Mouse (Mus musculus): ENCODE measurements around the gene Aggf1. TPM values are rescaled to one million over a fixed set of nuclear protein-coding genes. Genes with fewer than 3 reads are reported as not detected.

The Aggf1 gene
- total and polyA plus RNA-seq, 2 experiments from 2014 or later: 25.5 to 28.7 TPM

- whole genome bisulfite sequencing: 24% methylated on average over 6 of the region's 6 CpGs
These were observed 382 bp upstream of the Aggf1 start for GRCm38 (mm10) chr13:95375554-95375914.

GRCm38 (mm10) chr13:95366356-95366755 lies 8.8 kb downstream of the Aggf1 start:
- WGBS: 96% methylated on average over 8 of the region's 8 CpGs
- H3K9ac ChIP-seq (replicated peaks; ENCODE audit: low read length, poor library complexity, severe bottlenecking): no peak overlapping the region
- no peak for TF ChIP-seq CTCF (IDR thresholded peaks at IDR 0.05)
- peaks cover 52% of the 10 kb centered on the region for H3K36me3 ChIP-seq (ENCODE audit: insufficient read depth, low read length)
- H3K27ac ChIP-seq (ENCODE audit: low read depth, low read length): no peak overlapping the region
- H3K27me3 ChIP-seq (ENCODE audit: insufficient read depth, low read length): no peaks in the 10 kb centered on the region
- ATAC-seq (ENCODE audit: low FRiP score): no peak
- DNase-seq (ENCODE audit: low spot score): no peak
- no peaks in the 10 kb centered on the region for H3K9me3 ChIP-seq (ENCODE audit: low read length)
- no peak overlapping the region for H3K4me3 ChIP-seq (ENCODE audit: low read depth, low read length)
- H3K4me1 ChIP-seq (ENCODE audit: insufficient read depth, low read length): no peaks in the 10 kb centered on the region
- H3K4me2 ChIP-seq (ENCODE audit: low read depth, low read length, poor library complexity, severe bottlenecking): no peak overlapping the region

More at GRCm38 (mm10) chr13:95375554-95375914, 382 bp upstream of the Aggf1 start:
- Histone ChIP-seq H3K4me2 (ENCODE audit: low read depth, low read length, poor library complexity, severe bottlenecking) (peak overlapping the region; percentile 75), H3K36me3 (ENCODE audit: insufficient read depth, low read length) (peaks cover under 1% of the 10 kb centered on the region; the same call in 1 of the 2 replicates), H3K9me3 (ENCODE audit: low read length) (no peaks in the 10 kb centered on the region), H3K27me3 (ENCODE audit: insufficient read depth, low read length) (no peaks in the 10 kb centered on the region), H3K4me1 (ENCODE audit: insufficient read depth, low read length) (no peaks in the 10 kb centered on the region), H3K27ac (ENCODE audit: low read depth, low read length) (peak overlapping the region; percentile 73), H3K9ac (replicated peaks; ENCODE audit: low read length, poor library complexity, severe bottlenecking) (peak overlapping the region; percentile 86; the same call in 1 of the 2 replicates), H3K4me3 (ENCODE audit: low read depth, low read length) (peak overlapping the region; percentile 98)
- TF ChIP-seq CTCF (IDR thresholded peaks at IDR 0.05): no peak
- ATAC-seq (ENCODE audit: low FRiP score) (peak; percentile 13), DNase-seq (ENCODE audit: low spot score) (no peak)

GRCm38 (mm10) chr13:95363440-95363839 lies 11.7 kb downstream of the Aggf1 start:
- Histone ChIP-seq H3K9me3 (ENCODE audit: low read length) (no peaks in the 10 kb centered on the region), H3K9ac (replicated peaks; ENCODE audit: low read length, poor library complexity, severe bottlenecking) (no peak overlapping the region), H3K27me3 (ENCODE audit: insufficient read depth, low read length) (no peaks in the 10 kb centered on the region), H3K4me1 (ENCODE audit: insufficient read depth, low read length) (no peaks in the 10 kb centered on the region), H3K4me3 (ENCODE audit: low read depth, low read length) (no peak overlapping the region), H3K36me3 (ENCODE audit: insufficient read depth, low read length) (peaks cover 49% of the 10 kb centered on the region), H3K4me2 (ENCODE audit: low read depth, low read length, poor library complexity, severe bottlenecking) (no peak overlapping the region), H3K27ac (ENCODE audit: low read depth, low read length) (no peak overlapping the region)
- TF ChIP-seq CTCF (IDR thresholded peaks at IDR 0.05): no peak
- WGBS: 81% methylated on average over 4 of the region's 4 CpGs
- DNase-seq (ENCODE audit: low spot score) (no peak), ATAC-seq (ENCODE audit: low FRiP score) (no peak)

- no peaks in the 10 kb centered on the region for H3K4me1 ChIP-seq (ENCODE audit: insufficient read depth, low read length)
- no peak overlapping the region for H3K27ac ChIP-seq (ENCODE audit: low read depth, low read length)
- no peak overlapping the region for H3K4me2 ChIP-seq (ENCODE audit: low read depth, low read length, poor library complexity, severe bottlenecking)
- ATAC-seq (ENCODE audit: low FRiP score): no peak
- no peak overlapping the region for H3K4me3 ChIP-seq (ENCODE audit: low read depth, low read length)
- peaks cover 65% of the 10 kb centered on the region for H3K36me3 ChIP-seq (ENCODE audit: insufficient read depth, low read length)
- TF ChIP-seq CTCF (IDR thresholded peaks at IDR 0.05): no peak
- H3K27me3 ChIP-seq (ENCODE audit: insufficient read depth, low read length): no peaks in the 10 kb centered on the region
- 95% methylated on average over 2 of the region's 2 CpGs for WGBS
- no peak for DNase-seq (ENCODE audit: low spot score)
- no peak overlapping the region for H3K9ac ChIP-seq (replicated peaks; ENCODE audit: low read length, poor library complexity, severe bottlenecking)
- no peaks in the 10 kb centered on the region for H3K9me3 ChIP-seq (ENCODE audit: low read length)
These were observed 16.9 kb downstream of the Aggf1 start for GRCm38 (mm10) chr13:95358223-95358622.

- no peak for TF ChIP-seq CTCF (IDR thresholded peaks at IDR 0.05)
- peaks cover 19% of the 10 kb centered on the region; the same call in 1 of the 2 replicates for H3K36me3 ChIP-seq (ENCODE audit: insufficient read depth, low read length)
- H3K27ac ChIP-seq (ENCODE audit: low read depth, low read length): no peak overlapping the region
- H3K4me3 ChIP-seq (ENCODE audit: low read depth, low read length): no peak overlapping the region
- H3K9ac ChIP-seq (replicated peaks; ENCODE audit: low read length, poor library complexity, severe bottlenecking): no peak overlapping the region
- H3K9me3 ChIP-seq (ENCODE audit: low read length): no peaks in the 10 kb centered on the region
- H3K4me2 ChIP-seq (ENCODE audit: low read depth, low read length, poor library complexity, severe bottlenecking): no peak overlapping the region
- ATAC-seq (ENCODE audit: low FRiP score) (no peak), DNase-seq (ENCODE audit: low spot score) (no peak)
- H3K27me3 ChIP-seq (ENCODE audit: insufficient read depth, low read length): no peaks in the 10 kb centered on the region
- 83% methylated on average over 3 of the region's 3 CpGs for WGBS
- no peaks in the 10 kb centered on the region for H3K4me1 ChIP-seq (ENCODE audit: insufficient read depth, low read length)
These were observed 26.7 kb downstream of the Aggf1 start for GRCm38 (mm10) chr13:95348476-95348875.

DNA sequence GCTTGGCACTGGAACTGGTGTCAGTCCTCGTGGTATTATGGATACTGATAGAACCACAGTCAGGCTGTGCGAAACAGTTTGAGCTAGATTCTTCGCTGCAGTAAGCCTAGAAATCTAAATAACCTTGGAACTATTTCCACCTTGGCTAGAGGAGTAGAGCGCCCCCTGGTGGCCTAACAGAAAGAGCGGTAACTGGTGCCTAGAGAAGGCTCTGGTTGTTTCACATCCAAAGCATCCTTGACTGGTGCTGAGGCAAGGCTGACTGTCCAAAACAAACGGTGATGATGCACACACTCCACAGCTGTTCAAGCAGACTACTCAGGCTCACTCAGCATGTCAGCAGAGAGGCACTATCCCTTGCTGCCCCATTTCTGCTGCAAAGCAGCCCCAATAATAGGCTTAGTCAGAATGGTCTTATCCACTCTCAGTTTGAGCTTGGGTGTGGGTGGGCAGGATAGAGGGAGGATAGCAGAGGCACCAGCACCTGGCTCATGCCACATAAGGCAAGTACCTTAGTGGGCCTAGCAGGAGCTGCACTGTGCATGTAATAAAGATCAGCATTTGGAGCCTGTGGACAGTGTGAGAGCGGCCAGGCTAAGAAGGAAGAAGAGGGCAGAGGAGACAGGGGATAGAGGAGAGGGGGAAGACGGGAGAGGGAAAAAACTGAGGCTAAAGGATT lies 28.0 kb downstream of the Aggf1 start:
- ATAC-seq (ENCODE audit: low FRiP score) (peak; percentile 66; the same call in 1 of the 2 replicates), DNase-seq (ENCODE audit: low spot score) (peak; percentile 93)
- Histone ChIP-seq H3K4me3 (ENCODE audit: low read depth, low read length) (no peak overlapping the region), H3K9ac (replicated peaks; ENCODE audit: low read length, poor library complexity, severe bottlenecking) (no peak overlapping the region), H3K27ac (ENCODE audit: low read depth, low read length) (no peak overlapping the region), H3K27me3 (ENCODE audit: insufficient read depth, low read length) (no peaks in the 10 kb centered on the region), H3K4me2 (ENCODE audit: low read depth, low read length, poor library complexity, severe bottlenecking) (no peak overlapping the region), H3K36me3 (ENCODE audit: insufficient read depth, low read length) (peaks cover 8% of the 10 kb centered on the region; the same call in 1 of the 2 replicates), H3K9me3 (ENCODE audit: low read length) (no peaks in the 10 kb centered on the region), H3K4me1 (ENCODE audit: insufficient read depth, low read length) (no peaks in the 10 kb centered on the region)
- TF ChIP-seq CTCF (IDR thresholded peaks at IDR 0.05): peak; percentile 97
- WGBS: 23% methylated on average over 8 of the region's 8 CpGs

All from midbrain, postnatal 0 days (tissue).